Mouse (Mus musculus) bone marrow, adult 2 months (tissue): ENCODE results near the gene Bcl2l12.

Experiments used
- CTCF ChIP-seq: fragments of 200-500 bp; IDR thresholded peaks from 2 replicates; pipeline ENCODE4 v1.5.1; 2011; ENCODE audit warnings: low read length, control low read depth; ENCODE audit not compliant: control insufficient read depth, insufficient read depth
- POLR2A ChIP-seq: fragments of 200-500 bp; IDR thresholded peaks from 2 replicates; pipeline ENCODE4 v1.6.1; 2011; ENCODE audit warnings: low read depth, mild to moderate bottlenecking, control low read depth, low read length, borderline replicate concordance; ENCODE audit not compliant: control insufficient read depth

DNA sequence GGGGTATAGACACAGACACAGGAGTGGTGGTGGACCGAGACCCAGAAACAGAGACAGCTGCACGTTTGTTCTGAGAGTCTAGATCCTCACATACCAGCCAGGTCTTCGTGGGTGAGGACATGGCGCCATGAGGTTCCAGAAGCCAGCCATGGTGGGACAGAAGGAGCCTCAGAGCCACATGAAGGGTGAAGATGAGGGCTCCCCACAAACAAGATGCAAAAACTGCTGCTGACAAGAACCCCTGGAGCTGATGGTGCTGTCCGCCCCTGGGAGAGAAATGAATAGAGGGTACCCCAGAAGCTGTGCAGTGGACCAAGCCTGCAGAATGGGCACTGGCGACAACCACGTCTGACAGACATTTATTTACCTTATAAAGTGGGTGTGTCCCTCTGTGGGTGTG is 27.4 kb downstream of the Bcl2l12 start:
- TF ChIP-seq POLR2A (no peak), CTCF (no peak)
